Mouse (Mus musculus) spleen, adult 2 months (tissue): ENCODE measurements around the gene Vamp4. TPM values are rescaled to one million over a fixed set of nuclear protein-coding genes. Genes with fewer than 3 reads are reported as not detected.

Experiments
- DNase-seq, 2 experiments: peaks; one replicate each; pipeline versions ENCODE4 v3.0.0 to v3.0.0-alpha.2; 2012 to 2021; ENCODE audit warnings: low spot score in 2 of 2, low read depth in 1 of 2
- H3K27ac ChIP-seq: fragments of 200-500 bp; 2 replicates; pipeline ENCODE4 v1.5.1; 2012; ENCODE audit warnings: low read length, inconsistent platforms; ENCODE audit not compliant: insufficient read depth
- H3K27me3 ChIP-seq: fragments of 200-500 bp; 2 replicates; pipeline ENCODE4 v1.6.1; 2012; ENCODE audit warnings: mild to moderate bottlenecking, moderate library complexity, low read length, inconsistent platforms; ENCODE audit not compliant: control insufficient read depth, insufficient read depth
- H3K36me3 ChIP-seq: fragments of 200-500 bp; 2 replicates; pipeline ENCODE4 v1.6.1; 2012; ENCODE audit warnings: mild to moderate bottlenecking, low read length, inconsistent platforms; ENCODE audit not compliant: control insufficient read depth, insufficient read depth
- H3K4me1 ChIP-seq: fragments of 200-500 bp; 2 replicates; pipeline ENCODE4 v1.6.1; 2011; ENCODE audit warnings: inconsistent platforms; ENCODE audit not compliant: control insufficient read depth, insufficient read depth, insufficient read length
- H3K4me3 ChIP-seq: fragments of 200-500 bp; 2 replicates; pipeline ENCODE4 v1.5.1; 2011; ENCODE audit warnings: mild to moderate bottlenecking, inconsistent platforms; ENCODE audit not compliant: insufficient read depth, insufficient read length; ENCODE audit errors: extremely low read depth
- CTCF ChIP-seq: fragments of 200-500 bp; IDR thresholded peaks from 2 replicates; pipeline ENCODE4 v1.5.1; 2011; ENCODE audit warnings: mild to moderate bottlenecking, inconsistent platforms; ENCODE audit not compliant: insufficient read depth, insufficient read length, insufficient replicate concordance; ENCODE audit errors: extremely low read depth
- POLR2A ChIP-seq: fragments of 200-500 bp; IDR thresholded peaks from 2 replicates; pipeline ENCODE4 v1.6.1; 2011; ENCODE audit warnings: low read depth, low read length, inconsistent platforms
- WGBS: fragments of 180-500 bp; shearing (Covaris S2); methylation state at CpG from one replicate; pipeline ENCODE4 v1.1.7; 2018; 5-methylcytosine and 5-hydroxymethylcytosine counted together
- polyA plus RNA-seq: library from polyadenylated mRNA; depleted of rRNA; stranded (reverse); fragments of >200 nt; gene quantifications from 2 replicates; pipeline ENCODE4 v1.2.3, GENCODE M21; 2012; rRNA removed

Gene Vamp4
- polyA plus RNA-seq, 1 experiment: 6.8 TPM

- DNase-seq: no peak
- no peak overlapping the region for H3K27ac ChIP-seq
- TF ChIP-seq CTCF (no peak), POLR2A (no peak)
- WGBS: 90% methylated on average over 14 of the region's 14 CpGs
- no peaks in the 10 kb centered on the region for H3K4me1 ChIP-seq
- no peaks in the 10 kb centered on the region for H3K27me3 ChIP-seq
- H3K36me3 ChIP-seq: no peaks in the 10 kb centered on the region
- no peak overlapping the region for H3K4me3 ChIP-seq
Measured at GRCm38 (mm10) chr1:162648416-162648815, 78.1 kb downstream of the Vamp4 start.

Other genes with a start within 250 kb of the Vamp4 start
- gene Dnm3, start 92.5 kb upstream of the Vamp4 start, polyA plus RNA-seq: 0.43 and 0.49 TPM in 2 replicates
- gene Mettl13, start 22.0 kb upstream of the Vamp4 start, polyA plus RNA-seq: 4.3 and 5.5 TPM in 2 replicates
- not detected in 2 replicates for gene Myoc, start 68.6 kb downstream of the Vamp4 start, polyA plus RNA-seq
- gene Myocos, start 87.7 kb downstream of the Vamp4 start, polyA plus RNA-seq: not detected in 2 replicates
- gene Prrc2c, start 170.0 kb downstream of the Vamp4 start, polyA plus RNA-seq: 43.9 and 46.8 TPM in 2 replicates
- not detected in 2 replicates for gene Fmo4, start 243.5 kb downstream of the Vamp4 start, polyA plus RNA-seq